Mouse (Mus musculus): ENCODE data around the gene Gm20503.

Gm20503 gene

GRCm38 (mm10) chr4:58997081-58997480 is 5.9 kb upstream of the Gm20503 start:
- H3K4me3 ChIP-seq (replicated peaks; ENCODE audit: low read length): no peak overlapping the region
- H3K36me3 ChIP-seq (ENCODE audit: insufficient read depth, low read length): no peaks in the 10 kb centered on the region
- TF ChIP-seq NANOG (IDR thresholded peaks at IDR 0.05; ENCODE audit: borderline replicate concordance, low read length): no peak
- no peak for TF ChIP-seq POU5F1 (IDR thresholded peaks at IDR 0.05; ENCODE audit: borderline replicate concordance, low read length)
- no peak for TF ChIP-seq CTCF (conservative IDR thresholded peaks at IDR 0.05; ENCODE audit: low read length)
- H3K9me3 ChIP-seq (ENCODE audit: low read length): peaks cover 4% of the 10 kb centered on the region; the same call in 1 of the 2 replicates
- H3K4me1 ChIP-seq (replicated peaks; ENCODE audit: low read depth, low read length): peaks cover 17% of the 10 kb centered on the region
- H3K27me3 ChIP-seq (ENCODE audit: insufficient read depth, low read length): peaks cover 20% of the 10 kb centered on the region

- Histone ChIP-seq H3K4me3 (replicated peaks; ENCODE audit: low read length) (no peak overlapping the region), H3K4me1 (replicated peaks; ENCODE audit: low read depth, low read length) (peaks cover 24% of the 10 kb centered on the region), H3K9me3 (ENCODE audit: low read length) (peaks cover 4% of the 10 kb centered on the region; the same call in 1 of the 2 replicates), H3K36me3 (ENCODE audit: insufficient read depth, low read length) (no peaks in the 10 kb centered on the region), H3K27me3 (ENCODE audit: insufficient read depth, low read length) (0 out of 2 replicates have a peak, but pooled peaks cover 7% of the 10 kb centered on the region)
- TF ChIP-seq POU5F1 (IDR thresholded peaks at IDR 0.05; ENCODE audit: borderline replicate concordance, low read length): no peak
- no peak for TF ChIP-seq CTCF (conservative IDR thresholded peaks at IDR 0.05; ENCODE audit: low read length)
- TF ChIP-seq NANOG (IDR thresholded peaks at IDR 0.05; ENCODE audit: borderline replicate concordance, low read length): no peak
These were observed 4.3 kb upstream of the Gm20503 start for GRCm38 (mm10) chr4:58998688-58999087.

GRCm38 (mm10) chr4:58999686-59000085 is 3.3 kb upstream of the Gm20503 start:
- H3K36me3 ChIP-seq (ENCODE audit: insufficient read depth, low read length): no peaks in the 10 kb centered on the region
- no peak for TF ChIP-seq POU5F1 (IDR thresholded peaks at IDR 0.05; ENCODE audit: borderline replicate concordance, low read length)
- peak; percentile 78 for TF ChIP-seq CTCF (conservative IDR thresholded peaks at IDR 0.05; ENCODE audit: low read length)
- no peak for TF ChIP-seq NANOG (IDR thresholded peaks at IDR 0.05; ENCODE audit: borderline replicate concordance, low read length)
- H3K9me3 ChIP-seq (ENCODE audit: low read length): peaks cover 4% of the 10 kb centered on the region; the same call in 1 of the 2 replicates
- H3K27me3 ChIP-seq (ENCODE audit: insufficient read depth, low read length): 0 out of 2 replicates have a peak, but pooled peaks cover 3% of the 10 kb centered on the region
- H3K4me3 ChIP-seq (replicated peaks; ENCODE audit: low read length): no peak overlapping the region
- peaks cover 28% of the 10 kb centered on the region for H3K4me1 ChIP-seq (replicated peaks; ENCODE audit: low read depth, low read length)

- peak; percentile 27; the same call in 1 of the 2 replicates for TF ChIP-seq CTCF (conservative IDR thresholded peaks at IDR 0.05; ENCODE audit: low read length)
- TF ChIP-seq POU5F1 (IDR thresholded peaks at IDR 0.05; ENCODE audit: borderline replicate concordance, low read length): no peak
- H3K4me3 ChIP-seq (replicated peaks; ENCODE audit: low read length): no peak overlapping the region
- peaks cover 27% of the 10 kb centered on the region for H3K4me1 ChIP-seq (replicated peaks; ENCODE audit: low read depth, low read length)
- H3K36me3 ChIP-seq (ENCODE audit: insufficient read depth, low read length): no peaks in the 10 kb centered on the region
- H3K27me3 ChIP-seq (ENCODE audit: insufficient read depth, low read length): 0 out of 2 replicates have a peak, but pooled peaks cover 2% of the 10 kb centered on the region
- peaks cover 4% of the 10 kb centered on the region; the same call in 1 of the 2 replicates for H3K9me3 ChIP-seq (ENCODE audit: low read length)
These were observed 2.4 kb upstream of the Gm20503 start for GRCm38 (mm10) chr4:59000614-59001013.

- TF ChIP-seq POU5F1 (IDR thresholded peaks at IDR 0.05; ENCODE audit: borderline replicate concordance, low read length) (no peak), NANOG (IDR thresholded peaks at IDR 0.05; ENCODE audit: borderline replicate concordance, low read length) (no peak), CTCF (conservative IDR thresholded peaks at IDR 0.05; ENCODE audit: low read length) (no peak)
- peaks cover 43% of the 10 kb centered on the region for H3K4me1 ChIP-seq (replicated peaks; ENCODE audit: low read depth, low read length)
- H3K4me3 ChIP-seq (replicated peaks; ENCODE audit: low read length): peak overlapping the region; percentile 94
- H3K9me3 ChIP-seq (ENCODE audit: low read length): peaks cover 4% of the 10 kb centered on the region; the same call in 1 of the 2 replicates
- H3K36me3 ChIP-seq (ENCODE audit: insufficient read depth, low read length): no peaks in the 10 kb centered on the region
- no peaks in the 10 kb centered on the region for H3K27me3 ChIP-seq (ENCODE audit: insufficient read depth, low read length)
These were observed 793 bp downstream of the Gm20503 start for GRCm38 (mm10) chr4:59003806-59004200.

GRCm38 (mm10) chr4:59006211-59006610 is 3.2 kb downstream of the Gm20503 start:
- Histone ChIP-seq H3K4me3 (replicated peaks; ENCODE audit: low read length) (no peak overlapping the region), H3K9me3 (ENCODE audit: low read length) (no peaks in the 10 kb centered on the region), H3K36me3 (ENCODE audit: insufficient read depth, low read length) (no peaks in the 10 kb centered on the region), H3K4me1 (replicated peaks; ENCODE audit: low read depth, low read length) (peaks cover 45% of the 10 kb centered on the region), H3K27me3 (ENCODE audit: insufficient read depth, low read length) (no peaks in the 10 kb centered on the region)
- TF ChIP-seq POU5F1 (IDR thresholded peaks at IDR 0.05; ENCODE audit: borderline replicate concordance, low read length) (no peak), NANOG (IDR thresholded peaks at IDR 0.05; ENCODE audit: borderline replicate concordance, low read length) (no peak), CTCF (conservative IDR thresholded peaks at IDR 0.05; ENCODE audit: low read length) (no peak)

- TF ChIP-seq NANOG (IDR thresholded peaks at IDR 0.05; ENCODE audit: borderline replicate concordance, low read length) (no peak), CTCF (conservative IDR thresholded peaks at IDR 0.05; ENCODE audit: low read length) (no peak), POU5F1 (IDR thresholded peaks at IDR 0.05; ENCODE audit: borderline replicate concordance, low read length) (no peak)
- Histone ChIP-seq H3K4me1 (replicated peaks; ENCODE audit: low read depth, low read length) (peaks cover 47% of the 10 kb centered on the region), H3K27me3 (ENCODE audit: insufficient read depth, low read length) (no peaks in the 10 kb centered on the region), H3K9me3 (ENCODE audit: low read length) (no peaks in the 10 kb centered on the region), H3K4me3 (replicated peaks; ENCODE audit: low read length) (no peak overlapping the region), H3K36me3 (ENCODE audit: insufficient read depth, low read length) (no peaks in the 10 kb centered on the region)
These were observed 4.0 kb downstream of the Gm20503 start for GRCm38 (mm10) chr4:59007016-59007415.

- peaks cover 43% of the 10 kb centered on the region for H3K4me1 ChIP-seq (replicated peaks; ENCODE audit: low read depth, low read length)
- H3K36me3 ChIP-seq (ENCODE audit: insufficient read depth, low read length): no peaks in the 10 kb centered on the region
- no peaks in the 10 kb centered on the region for H3K27me3 ChIP-seq (ENCODE audit: insufficient read depth, low read length)
- no peak overlapping the region for H3K4me3 ChIP-seq (replicated peaks; ENCODE audit: low read length)
- H3K9me3 ChIP-seq (ENCODE audit: low read length): no peaks in the 10 kb centered on the region
- TF ChIP-seq POU5F1 (IDR thresholded peaks at IDR 0.05; ENCODE audit: borderline replicate concordance, low read length) (no peak), NANOG (IDR thresholded peaks at IDR 0.05; ENCODE audit: borderline replicate concordance, low read length) (no peak), CTCF (conservative IDR thresholded peaks at IDR 0.05; ENCODE audit: low read length) (no peak)
These were observed 5.0 kb downstream of the Gm20503 start for GRCm38 (mm10) chr4:59007974-59008373.

- TF ChIP-seq NANOG (IDR thresholded peaks at IDR 0.05; ENCODE audit: borderline replicate concordance, low read length): no peak
- TF ChIP-seq CTCF (conservative IDR thresholded peaks at IDR 0.05; ENCODE audit: low read length): no peak
- TF ChIP-seq POU5F1 (IDR thresholded peaks at IDR 0.05; ENCODE audit: borderline replicate concordance, low read length): no peak
- Histone ChIP-seq H3K27me3 (ENCODE audit: insufficient read depth, low read length) (no peaks in the 10 kb centered on the region), H3K4me3 (replicated peaks; ENCODE audit: low read length) (no peak overlapping the region), H3K4me1 (replicated peaks; ENCODE audit: low read depth, low read length) (peaks cover 35% of the 10 kb centered on the region), H3K36me3 (ENCODE audit: insufficient read depth, low read length) (no peaks in the 10 kb centered on the region; the same call in 1 of the 2 replicates), H3K9me3 (ENCODE audit: low read length) (no peaks in the 10 kb centered on the region)
These were observed 6.2 kb downstream of the Gm20503 start for GRCm38 (mm10) chr4:59009186-59009585.

Data from E14TG2a.4 (cell line).